In the genomic region with DNA sequence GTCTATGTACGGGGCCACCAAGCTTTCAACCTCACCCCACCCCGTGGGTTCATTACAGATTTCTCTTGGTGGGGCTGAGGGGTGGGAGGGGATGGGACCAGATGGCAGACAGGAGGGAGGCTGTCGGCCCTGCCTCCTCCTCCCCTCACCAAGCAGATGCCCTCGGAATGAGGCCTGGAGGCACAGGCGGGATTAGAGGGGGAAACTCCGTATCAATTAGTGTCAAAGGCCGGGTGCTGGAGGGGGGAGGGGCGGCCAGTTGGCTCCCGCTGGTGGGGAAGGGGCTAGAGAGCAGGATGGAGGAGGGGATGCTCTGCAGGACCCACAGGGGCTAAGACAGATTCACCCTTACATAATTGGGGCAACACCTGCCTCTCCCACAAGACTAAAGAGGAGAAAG, we compare ENCODE assay signal across 11 mouse cellular contexts. TPM values are rescaled to one million over a fixed set of nuclear protein-coding genes. Genes with fewer than 3 reads are reported as not detected.
DNase-seq lines count a peak whose midpoint lies in the region; ATAC-seq lines count a peak whose summit lies in the region.
"Had no signal": no experiment of that assay in that cellular context is flagged by ENCODE, and none has a peak within 500 bp of the region (broad histone marks: within the 10 kb centered on the region; RNA-seq: fewer than 3 reads in every experiment).

No protein-coding gene starts in this region.

- ATAC-seq in forebrain, embryonic 13.5 days, result peak; percentile 76
- no peak for ATAC-seq in limb, embryonic 11.5 days (ENCODE audit: insufficient number of reproducible peaks, low FRiP score, low TSS enrichment, low read depth)
- no peak for ATAC-seq in granulocyte monocyte progenitor cell, adult 5-6 weeks (replicated peaks; ENCODE audit: poor library complexity, severe bottlenecking)

- H3K9me3 ChIP-seq in forebrain, embryonic 13.5 days (replicated peaks), result no peaks in the 10 kb centered on the region
- H3K9me3 ChIP-seq in limb, embryonic 11.5 days (ENCODE audit: control insufficient read depth, low read length), result no peaks in the 10 kb centered on the region
- H3K9me3 ChIP-seq: heart, embryonic 12.5 days had no signal

- no peak overlapping the region for H3K4me3 ChIP-seq in forebrain, embryonic 13.5 days
- no peak overlapping the region for H3K4me3 ChIP-seq in limb, embryonic 11.5 days (ENCODE audit: low read depth, low read length)
- H3K4me3 ChIP-seq: heart, embryonic 12.5 days had no signal

- H3K27ac ChIP-seq in forebrain, embryonic 13.5 days, result peak overlapping the region; percentile 88
- H3K27ac ChIP-seq in limb, embryonic 11.5 days (replicated peaks; ENCODE audit: low read depth, low read length), result no peak overlapping the region

- no peaks in the 10 kb centered on the region for H3K27me3 ChIP-seq in forebrain, embryonic 13.5 days
- no peaks in the 10 kb centered on the region for H3K27me3 ChIP-seq in limb, embryonic 11.5 days (ENCODE audit: control insufficient read depth, insufficient read depth, low read length)

- H3K4me1 ChIP-seq in forebrain, embryonic 13.5 days, result peaks cover 81% of the 10 kb centered on the region
- peaks cover 11% of the 10 kb centered on the region for H3K4me1 ChIP-seq in limb, embryonic 11.5 days (ENCODE audit: control insufficient read depth, insufficient read depth, low read length)
- H3K4me1 ChIP-seq: heart, embryonic 12.5 days had no signal

- peak; percentile 56 for DNase-seq in cerebellum, adult 9-10 months
- no peak for DNase-seq in cerebellum, adult 11 months
- peak; percentile 50 for DNase-seq in limb, embryonic 11.5 days (ENCODE audit: low spot score)
- DNase-seq in retina, embryonic 14.5 days (ENCODE audit: low spot score), result peak; percentile 92
- DNase-seq in spleen, postnatal 10 days (ENCODE audit: low spot score in 2 of 2), result no peak
- no peak for DNase-seq in kidney, postnatal 4 days
- DNase-seq: liver had no signal

- 3% methylated on average over 8 of the region's 9 CpGs for WGBS in forebrain, embryonic 13.5 days
- WGBS in limb, embryonic 11.5 days, result under 1% methylated on average over 8 of the region's 9 CpGs

- peak overlapping the region; percentile 36 for H3K4me2 ChIP-seq in forebrain, embryonic 13.5 days
- H3K4me2 ChIP-seq in limb, embryonic 11.5 days (ENCODE audit: low read depth, severe bottlenecking), result no peak overlapping the region; the same call in 1 of the 2 replicates
- H3K4me2 ChIP-seq: heart, embryonic 12.5 days had no signal

- H3K9ac ChIP-seq in forebrain, embryonic 13.5 days, result peak overlapping the region; percentile 52
- H3K9ac ChIP-seq in limb, embryonic 11.5 days (ENCODE audit: low read length), result no peak overlapping the region
- H3K9ac ChIP-seq: heart, embryonic 12.5 days had no signal

- no peaks in the 10 kb centered on the region for H3K36me3 ChIP-seq in forebrain, embryonic 13.5 days (ENCODE audit: poor library complexity, severe bottlenecking)
- H3K36me3 ChIP-seq in limb, embryonic 11.5 days (ENCODE audit: control insufficient read depth, insufficient read depth, low read length), result no peaks in the 10 kb centered on the region
- H3K36me3 ChIP-seq: heart, embryonic 12.5 days had no signal

RNA-seq across cellular contexts. Expression of gene Srrm4, which starts 22.0 kb away (rescaled TPM):
- 26.3 and 28.5 TPM in 2 replicates for polyA plus RNA-seq in forebrain, embryonic 13.5 days (2015; fragmentation: Nextera tagmentation; extraction: Ambion mirVana)
- 0.03 and 0.09 TPM in 2 replicates for polyA plus RNA-seq in limb, embryonic 11.5 days (2014; fragmentation: Nextera tagmentation; extraction: Ambion mirVana)
- total RNA-seq in granulocyte monocyte progenitor cell, adult 5-6 weeks (2014; fragmentation: Nextera tagmentation), result not detected in 2 replicates
- total RNA-seq in granulocyte monocyte progenitor cell, adult 5-6 weeks (2017), result not detected in 2 replicates
- total RNA-seq: monocyte, adult 5-6 weeks had no signal

Comparison
In these comparisons a context has a peak if more than half of its experiments do, and no peak if none do; other contexts are left out.
1. DNase-seq: peak in cerebellum, adult 9-10 months (single experiment), limb, embryonic 11.5 days (single experiment) and retina, embryonic 14.5 days (single experiment); none in cerebellum, adult 11 months (single experiment), spleen, postnatal 10 days (0 of 2) and kidney, postnatal 4 days (0 of 2).
2. RNA of gene Srrm4, which starts 22.0 kb away (polyA plus RNA-seq): 26.3 to 28.5 TPM in forebrain, embryonic 13.5 days; 0.03 to 0.09 TPM in limb, embryonic 11.5 days; every median in the first group is over 10 times any median in the second.